Mouse (Mus musculus) neutrophil, adult 5-6 weeks (primary cell): ENCODE measurements at regions not wholly inside any gene's neighbourhood (a gene's known extent, or its start where the extent isn't known, plus 50 kb on each side); places are given as distances from the start of the nearest gene placed in this dataset.
"Not testable (repeated sequence)": the region's sequence is repeated elsewhere in the genome, so short reads cannot be mapped to it uniquely, and the experiment has no call there.

Source experiments
- ATAC-seq: fragments of 151-379, 151-347 bp; 2 replicates; pipeline ENCODE4 v1.8.0; 2017; ENCODE audit warnings: mild to moderate bottlenecking, moderate TSS enrichment; ENCODE audit not compliant: insufficient number of reproducible peaks, poor library complexity, low FRiP score, severe bottlenecking; ENCODE audit errors: extremely low read depth

DNA sequence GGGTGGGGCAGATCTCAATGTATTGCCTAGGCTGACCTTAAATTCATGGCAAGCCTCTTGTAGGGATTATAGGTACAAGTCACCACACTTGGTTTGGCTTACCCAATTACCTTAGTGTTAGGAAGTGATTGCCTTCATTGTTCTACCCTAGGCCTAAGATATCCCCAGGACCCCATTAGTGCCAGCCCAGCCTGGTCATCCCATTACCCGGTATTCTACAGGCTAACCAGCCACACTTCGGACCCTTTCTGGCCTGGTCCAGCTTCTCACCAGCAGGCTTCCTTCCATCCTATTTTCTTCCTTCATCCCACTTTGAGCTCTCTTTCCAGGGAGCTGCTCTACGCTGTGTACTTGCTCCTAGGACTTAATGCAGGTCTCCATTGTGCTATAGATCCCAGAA is 59.5 kb downstream of the Tex35 start:
- ATAC-seq = no peak

DNA sequence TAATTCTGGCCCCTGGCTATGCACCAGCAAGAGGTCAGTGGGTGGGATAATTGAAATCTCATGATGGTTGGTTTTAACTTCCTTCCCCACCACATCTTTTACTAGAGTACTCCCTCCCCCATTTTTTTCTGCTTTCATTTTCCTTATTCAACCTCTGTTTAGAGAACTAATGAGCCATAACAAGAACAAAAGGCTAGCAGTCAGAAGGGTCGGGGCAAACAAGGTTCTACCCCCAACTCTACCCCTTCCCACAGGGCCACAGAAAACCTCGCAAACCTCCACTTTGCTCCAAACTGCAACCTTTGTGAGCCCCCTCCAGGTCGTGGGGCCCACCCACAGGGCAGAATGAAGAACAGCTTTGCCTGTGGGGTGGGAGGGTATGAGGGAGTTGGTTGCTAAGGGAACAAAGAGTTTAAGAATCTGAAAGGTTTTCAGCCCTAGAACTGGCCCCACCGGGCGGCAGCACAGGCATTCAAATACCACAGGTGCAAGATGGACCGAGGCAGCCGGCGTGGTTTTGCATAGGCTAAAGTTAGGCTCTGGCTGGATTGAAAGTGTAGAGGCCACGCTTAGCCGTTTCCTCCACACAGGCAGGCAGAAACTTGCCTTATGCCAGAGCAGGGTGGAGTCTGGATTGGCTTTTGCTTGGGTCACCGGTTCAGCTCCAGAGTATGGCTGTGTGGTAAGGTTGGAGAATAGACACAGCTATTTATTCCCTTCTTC is 60.1 kb downstream of the Tex35 start:
- ATAC-seq = peak; percentile 81

DNA sequence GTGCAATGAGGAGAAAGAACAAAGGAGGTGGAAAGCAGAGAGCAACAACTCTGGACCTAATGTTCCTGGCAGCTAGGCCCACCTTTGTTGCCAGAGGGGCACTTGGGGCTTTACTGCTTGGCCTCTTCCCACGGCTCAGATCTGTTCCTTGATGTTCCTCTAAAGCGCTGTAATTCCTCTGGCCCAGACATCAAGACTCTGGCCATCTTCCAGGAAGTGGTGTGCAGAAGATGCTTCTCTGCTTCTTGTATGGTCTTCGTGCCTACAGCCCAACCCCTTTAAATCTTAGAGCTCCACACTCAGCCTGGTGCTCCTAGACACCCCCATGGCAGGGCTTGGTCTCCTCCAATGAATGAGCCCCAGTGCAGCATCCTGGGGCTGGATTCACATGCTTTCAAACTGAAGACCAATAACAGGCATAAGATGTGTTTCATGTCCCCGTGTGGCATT is 60.7 kb downstream of the Tex35 start:
- ATAC-seq = peak; percentile 25; the same call in 1 of the 2 replicates

DNA sequence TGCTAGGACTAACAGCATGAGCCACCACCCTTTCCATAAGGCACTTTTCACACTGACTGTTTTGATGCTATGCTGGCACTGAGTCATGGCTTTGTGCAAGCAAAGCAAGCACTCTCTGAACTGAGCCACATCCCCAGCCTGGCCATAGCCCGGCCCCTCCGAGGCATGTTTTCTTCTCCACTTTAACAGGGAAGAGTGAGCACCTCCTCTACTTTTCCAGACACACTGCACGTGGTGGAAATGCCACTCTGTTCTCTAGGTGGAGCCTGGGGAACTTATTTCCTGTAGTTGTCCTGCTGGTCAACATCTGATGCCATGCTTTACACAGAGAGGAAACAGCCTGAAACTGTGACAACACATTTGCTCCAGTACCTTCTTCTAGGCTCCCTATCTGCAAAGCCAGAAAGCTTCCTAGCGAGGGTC is 61.7 kb downstream of the Tex35 start:
- ATAC-seq = no peak

DNA sequence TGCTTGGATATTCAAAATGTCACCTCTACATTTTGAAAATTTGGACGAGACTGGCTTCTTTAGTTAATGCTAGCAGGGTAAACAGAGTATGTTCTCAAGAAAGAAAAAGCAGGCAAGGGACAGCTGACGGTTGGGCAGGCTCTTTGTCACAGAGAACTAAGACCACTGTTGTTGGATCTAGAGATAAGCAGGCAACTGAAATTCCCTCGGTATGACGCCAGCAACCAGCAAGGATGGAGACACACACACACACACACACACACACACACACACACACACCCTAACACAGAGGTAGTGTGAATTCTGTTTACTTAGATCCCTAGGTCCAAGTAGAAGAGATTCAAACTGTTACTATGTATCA is 68.7 kb downstream of the Tex35 start:
- no peak for ATAC-seq

GRCm38 (mm10) chr1:157039016-157039835 is 69.3 kb downstream of the Tex35 start:
- ATAC-seq = peak; percentile 57

GRCm38 (mm10) chr1:157038111-157039008 is 70.1 kb downstream of the Tex35 start:
- ATAC-seq = no peak; the same call in 1 of the 2 replicates

DNA sequence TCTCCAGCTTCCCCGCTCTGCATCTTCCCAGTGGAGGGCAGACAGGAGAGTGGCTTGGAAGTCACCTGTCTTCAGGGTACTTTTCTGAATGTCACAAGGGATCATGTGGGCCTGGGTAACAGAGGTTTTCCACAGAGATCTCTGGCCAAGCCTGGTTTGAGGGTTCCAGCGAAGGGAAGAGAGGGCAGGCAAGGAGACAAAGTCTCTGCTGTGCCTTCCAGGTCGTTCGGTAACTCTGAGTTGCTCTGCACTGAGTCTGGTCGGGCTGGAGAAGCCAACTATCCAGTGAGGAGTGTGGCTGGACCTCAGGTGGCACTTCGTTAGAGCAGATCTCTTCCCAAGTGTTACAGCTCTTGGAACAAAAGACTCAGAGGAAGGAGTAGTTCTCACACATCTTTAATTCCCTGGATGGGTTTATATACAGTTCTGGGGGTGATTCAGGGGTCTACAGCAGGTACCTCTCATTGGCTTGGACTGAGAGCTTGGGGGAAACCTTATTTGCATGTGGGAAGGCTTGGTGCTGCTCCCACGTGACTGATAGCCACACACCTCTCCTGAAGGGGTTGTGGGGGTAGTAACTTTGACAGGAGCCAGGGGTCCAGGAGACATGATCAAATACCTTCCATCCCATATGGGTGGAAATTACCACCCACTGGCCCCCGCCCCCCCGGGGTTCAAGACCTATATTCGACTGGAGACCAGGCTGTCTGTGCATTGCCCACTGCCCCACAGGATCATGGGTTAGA is 71.1 kb downstream of the Tex35 start:
- no peak for ATAC-seq

GRCm38 (mm10) chr1:157036779-157037178 is 71.7 kb downstream of the Tex35 start:
- no peak for ATAC-seq

DNA sequence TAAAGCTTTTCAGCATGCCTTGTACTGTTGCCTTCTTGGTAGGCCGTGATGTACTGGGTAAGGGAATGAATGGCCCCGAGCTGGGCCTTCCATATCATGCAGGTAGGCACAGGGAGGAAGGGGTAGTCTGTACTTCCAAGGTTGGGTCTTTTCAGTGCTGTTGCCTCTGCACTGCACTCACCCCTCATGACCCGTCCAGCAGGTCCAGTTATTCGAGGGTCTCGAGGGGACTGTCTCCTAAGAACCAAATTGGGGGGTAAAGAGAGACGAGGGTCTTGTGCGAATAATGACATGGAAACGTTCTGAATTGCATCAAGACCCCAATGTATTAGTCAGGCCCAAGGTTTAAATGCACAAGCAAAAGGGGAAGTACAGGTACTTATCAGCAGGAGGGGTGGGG is 73.3 kb downstream of the Tex35 start:
- ATAC-seq = not testable (repeated sequence)

- no peak for ATAC-seq
Measured at GRCm38 (mm10) chr1:157028682-157029081, 79.8 kb downstream of the Tex35 start.

DNA sequence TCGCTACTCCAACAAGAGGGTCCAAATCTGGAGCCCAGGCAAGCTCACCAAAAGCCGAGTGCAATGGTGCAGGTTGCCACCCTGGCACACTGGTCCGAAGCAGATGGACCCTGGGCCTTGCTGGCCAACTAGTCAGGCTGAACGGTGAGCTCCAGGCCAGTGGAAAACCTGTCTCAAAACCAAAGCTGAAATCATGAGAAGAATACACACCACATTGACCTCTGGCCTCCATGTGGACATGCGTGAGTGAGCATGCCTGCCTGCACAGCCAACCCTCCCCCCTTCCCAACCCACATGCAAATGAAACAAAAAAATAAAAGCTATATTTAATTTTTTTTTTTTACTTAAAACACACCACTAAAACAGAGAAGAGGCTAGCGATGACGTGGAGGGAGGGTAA is 80.8 kb downstream of the Tex35 start:
- ATAC-seq = peak; percentile 72

DNA sequence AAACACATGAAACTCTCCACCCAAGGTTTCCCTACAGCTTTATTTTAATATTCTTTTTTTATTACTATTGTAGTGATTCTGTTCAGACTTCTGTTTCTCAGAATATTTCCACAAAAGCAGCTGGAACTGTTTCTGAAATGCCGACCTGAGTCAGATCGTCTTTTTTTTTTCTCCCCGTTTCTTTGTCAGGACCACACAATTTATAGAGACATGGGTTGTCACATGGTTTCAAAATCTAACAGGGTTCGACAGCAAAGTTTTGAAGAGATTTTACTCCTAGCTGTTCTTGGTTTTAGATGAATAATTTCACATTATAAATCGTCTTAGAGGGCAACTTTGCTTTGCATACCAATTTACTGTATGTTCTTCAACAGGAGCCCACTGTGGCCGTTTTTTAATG is 84.0 kb upstream of the Ralgps2 start:
- ATAC-seq = no peak

DNA sequence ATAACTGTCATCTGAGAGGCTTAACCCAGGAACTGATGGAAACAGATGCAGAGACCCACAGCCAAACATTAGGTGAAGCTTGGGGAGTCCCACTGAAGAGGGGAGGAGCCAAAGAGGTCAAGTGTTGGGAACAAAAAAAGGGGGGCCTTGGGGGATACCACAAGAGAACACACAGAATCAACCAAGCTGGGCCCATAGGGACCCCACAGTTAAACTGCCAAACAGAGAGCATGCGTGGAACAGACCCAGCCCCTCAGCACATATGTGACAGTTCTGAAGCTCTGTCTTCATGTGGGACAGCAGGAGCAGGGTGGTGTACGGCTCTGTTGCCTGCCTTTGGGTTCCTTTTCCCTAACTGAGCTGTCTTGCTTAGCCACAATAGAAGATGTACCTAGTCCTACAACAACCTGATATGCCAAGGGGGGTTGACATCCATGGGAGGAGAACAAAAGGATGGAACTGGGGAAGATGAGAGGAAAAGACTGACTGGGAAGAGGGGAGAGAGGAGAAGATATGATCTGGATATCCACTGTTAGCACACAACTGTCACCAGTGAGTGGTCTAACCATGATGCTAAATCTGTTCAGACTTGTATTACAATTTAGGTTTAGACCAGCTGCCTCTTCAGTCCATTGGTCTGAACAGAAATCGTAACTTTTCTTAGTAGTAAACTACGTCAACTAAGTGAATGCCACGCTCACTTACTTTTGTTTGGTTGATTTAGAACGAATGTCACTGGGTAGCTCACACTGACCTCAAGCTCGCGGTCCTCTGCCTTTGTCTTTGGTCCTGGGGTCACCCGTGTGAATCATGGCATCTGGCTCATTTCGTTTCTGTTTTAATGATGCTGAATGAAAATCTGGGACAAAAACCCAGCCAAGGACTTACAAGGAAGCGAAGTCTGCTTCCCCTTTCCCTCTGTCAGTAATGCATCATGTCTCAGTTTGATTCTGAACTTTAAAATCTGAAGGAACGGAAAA is 83.3 kb upstream of the Ralgps2 start:
- peak; percentile 20 for ATAC-seq

- no peak for ATAC-seq
Measured at GRCm38 (mm10) chr1:157019892-157020291, 80.5 kb upstream of the Ralgps2 start.

- ATAC-seq = no peak
Measured at GRCm38 (mm10) chr1:157018726-157019125, 79.3 kb upstream of the Ralgps2 start.

GRCm38 (mm10) chr1:157017198-157017994 is 78.0 kb upstream of the Ralgps2 start:
- ATAC-seq = peak; percentile 79
